Mouse (Mus musculus) embryonic facial prominence, embryonic 12.5 days (tissue): ENCODE measurements around the gene Pde6g. TPM values are rescaled to one million over a fixed set of nuclear protein-coding genes. Genes with fewer than 3 reads are reported as not detected.

Experiments used
- ATAC-seq: fragments of 200-750 bp; cut with Nextera tagmentation; 2 replicates; pipeline ENCODE4 v1.8.0; 2017; ENCODE audit not compliant: insufficient number of reproducible peaks, insufficient read depth, low FRiP score, low TSS enrichment
- H3K27ac ChIP-seq: fragments of 300-500 bp; sonication (generic); 2 replicates; pipeline ENCODE4 v1.5.1; 2016; ENCODE audit warnings: mild to moderate bottlenecking
- H3K27me3 ChIP-seq: fragments of 300-500 bp; sonication (generic); 2 replicates; pipeline ENCODE4 v1.6.1; 2016; ENCODE audit warnings: mild to moderate bottlenecking, moderate library complexity
- H3K36me3 ChIP-seq: fragments of 300-500 bp; sonication (generic); 2 replicates; pipeline ENCODE4 v1.6.1; 2016; ENCODE audit warnings: mild to moderate bottlenecking
- H3K4me1 ChIP-seq: fragments of 300-500 bp; sonication (generic); 2 replicates; pipeline ENCODE4 v1.6.1; 2016
- H3K4me2 ChIP-seq: fragments of 300-500 bp; sonication (generic); replicated peaks from 2 replicates; pipeline ENCODE4 v1.6.1; 2016; ENCODE audit warnings: mild to moderate bottlenecking, moderate library complexity
- H3K4me3 ChIP-seq: fragments of 300-500 bp; sonication (generic); 2 replicates; pipeline ENCODE4 v1.5.1; 2016; ENCODE audit warnings: mild to moderate bottlenecking
- H3K9ac ChIP-seq: fragments of 300-500 bp; sonication (generic); 2 replicates; pipeline ENCODE4 v1.6.1; 2016; ENCODE audit warnings: mild to moderate bottlenecking, moderate library complexity
- H3K9me3 ChIP-seq: fragments of 300-500 bp; sonication (generic); 2 replicates; pipeline ENCODE4 v1.6.1; 2016; ENCODE audit warnings: mild to moderate bottlenecking, moderate library complexity
- WGBS: fragments of 180-500 bp; shearing (Covaris S2); methylation state at CpG from one replicate; pipeline ENCODE4 v1.1.7; 2016; 5-methylcytosine and 5-hydroxymethylcytosine counted together
- polyA plus RNA-seq: library from polyadenylated mRNA; unstranded; fragments of >200 nt; fragmentation: Nextera tagmentation; extraction: Ambion mirVana; gene quantifications from 2 replicates; pipeline ENCODE4 v1.2.1, GENCODE M21; 2016

Gene Pde6g
- polyA plus RNA-seq, 1 experiment from 2014 or later = 0.28 TPM

- H3K27ac ChIP-seq = no peak overlapping the region
- H3K9ac ChIP-seq = no peak overlapping the region
- no peaks in the 10 kb centered on the region for H3K27me3 ChIP-seq
- H3K36me3 ChIP-seq = peaks cover 94% of the 10 kb centered on the region
- H3K9me3 ChIP-seq = no peaks in the 10 kb centered on the region
- WGBS = 83% methylated on average over 1 of the region's 1 CpGs
- no peak for ATAC-seq
- no peak overlapping the region for H3K4me3 ChIP-seq
- H3K4me1 ChIP-seq = no peaks in the 10 kb centered on the region
- no peak overlapping the region for H3K4me2 ChIP-seq
Measured at GRCm38 (mm10) chr11:120406445-120406844, 46.9 kb downstream of the Pde6g start.

GRCm38 (mm10) chr11:120405867-120406266 lies 47.4 kb downstream of the Pde6g start:
- peaks cover 94% of the 10 kb centered on the region for H3K36me3 ChIP-seq

DNA sequence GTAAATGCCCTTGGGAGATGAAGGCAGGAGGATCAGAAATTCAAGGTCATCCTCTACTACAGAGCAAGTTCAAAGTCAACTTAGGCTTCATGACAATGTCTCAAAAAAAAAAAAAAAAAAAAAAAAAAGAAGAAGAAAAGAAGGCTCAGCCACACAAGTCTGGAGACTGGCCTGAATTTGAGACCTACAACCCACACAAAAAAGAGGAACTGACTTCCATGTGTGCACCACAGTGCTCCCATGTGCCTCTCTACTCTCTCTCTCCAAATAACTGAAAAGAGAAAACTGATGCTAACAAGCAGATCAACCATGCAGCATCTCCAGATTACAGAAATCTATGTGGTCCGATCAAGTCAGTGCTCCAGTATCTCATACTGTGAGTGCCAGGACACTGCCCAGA lies 48.5 kb downstream of the Pde6g start:
- no peaks in the 10 kb centered on the region for H3K27me3 ChIP-seq
- H3K4me3 ChIP-seq = no peak overlapping the region
- no peak overlapping the region for H3K4me2 ChIP-seq
- no peak overlapping the region for H3K9ac ChIP-seq
- ATAC-seq = no peak
- WGBS = 93% methylated on average over 1 of the region's 1 CpGs
- H3K4me1 ChIP-seq = no peaks in the 10 kb centered on the region
- H3K27ac ChIP-seq = no peak overlapping the region
- H3K9me3 ChIP-seq = no peaks in the 10 kb centered on the region
- H3K36me3 ChIP-seq = peaks cover 94% of the 10 kb centered on the region

More at GRCm38 (mm10) chr11:120405867-120406266, 47.4 kb downstream of the Pde6g start:
- Histone ChIP-seq H3K4me2 (no peak overlapping the region), H3K9me3 (no peaks in the 10 kb centered on the region), H3K4me3 (no peak overlapping the region), H3K27ac (no peak overlapping the region), H3K27me3 (no peaks in the 10 kb centered on the region), H3K4me1 (no peaks in the 10 kb centered on the region), H3K9ac (no peak overlapping the region)
- WGBS = 92% methylated on average over 3 of the region's 3 CpGs
- ATAC-seq = no peak

DNA sequence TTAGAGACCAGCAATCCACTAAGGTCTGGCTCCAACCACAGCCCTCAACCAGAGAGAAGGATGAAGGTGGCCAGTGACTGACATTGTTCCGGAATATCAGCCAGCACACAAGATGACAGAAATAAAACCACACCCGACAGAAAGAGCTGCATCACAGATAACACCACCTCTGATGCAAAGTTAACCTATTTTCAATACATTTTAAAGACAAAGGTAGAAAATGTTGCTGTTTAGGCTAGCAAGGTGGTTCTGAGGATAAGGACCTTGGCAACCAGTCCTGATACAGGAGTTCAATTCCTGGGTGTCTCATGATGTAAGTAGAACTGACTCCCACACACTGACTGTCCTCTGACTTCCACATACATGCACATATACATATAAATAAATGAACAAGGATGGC lies 54.0 kb downstream of the Pde6g start:
- H3K27me3 ChIP-seq = no peaks in the 10 kb centered on the region
- 90% methylated on average over 2 of the region's 2 CpGs for WGBS
- H3K9me3 ChIP-seq = no peaks in the 10 kb centered on the region
- H3K4me1 ChIP-seq = no peaks in the 10 kb centered on the region
- no peak overlapping the region for H3K4me2 ChIP-seq
- ATAC-seq = no peak
- peaks cover 72% of the 10 kb centered on the region for H3K36me3 ChIP-seq
- H3K9ac ChIP-seq = no peak overlapping the region
- H3K27ac ChIP-seq = no peak overlapping the region
- no peak overlapping the region for H3K4me3 ChIP-seq

Other genes with a start within 250 kb of the Pde6g start
- gene Bahcc1, start 220.6 kb downstream of the Pde6g start, polyA plus RNA-seq = 16.8 and 18.8 TPM in 2 replicates
- gene Actg1, start 105.0 kb downstream of the Pde6g start, polyA plus RNA-seq = 3,148 and 3,183 TPM in 2 replicates
- 0.61 and 0.78 TPM in 2 replicates for gene Fscn2, start 92.0 kb downstream of the Pde6g start, polyA plus RNA-seq
- gene Faap100, start 74.7 kb downstream of the Pde6g start, polyA plus RNA-seq = 44.6 and 48.3 TPM in 2 replicates
- 48.8 and 52.9 TPM in 2 replicates for gene Nploc4, start 15.8 kb downstream of the Pde6g start, polyA plus RNA-seq
- gene Tspan10, start 10.9 kb downstream of the Pde6g start, polyA plus RNA-seq = 2.1 and 3.6 TPM in 2 replicates
- gene Oxld1, start 4.6 kb upstream of the Pde6g start, polyA plus RNA-seq = 11.2 and 12.0 TPM in 2 replicates
- 41.8 and 42.2 TPM in 2 replicates for gene Ccdc137, start 4.6 kb upstream of the Pde6g start, polyA plus RNA-seq
- gene Arl16, start 14.1 kb upstream of the Pde6g start, polyA plus RNA-seq = 62.9 and 64.2 TPM in 2 replicates
- gene Mrpl12, start 31.1 kb upstream of the Pde6g start, polyA plus RNA-seq = 126 and 128 TPM in 2 replicates
- 52.6 and 57.4 TPM in 2 replicates for gene Slc25a10, start 38.3 kb upstream of the Pde6g start, polyA plus RNA-seq
- 1.7 and 2.1 TPM in 2 replicates for gene Gcgr, start 77.2 kb upstream of the Pde6g start, polyA plus RNA-seq
- gene Mcrip1, start 96.2 kb upstream of the Pde6g start, polyA plus RNA-seq = 234 and 242 TPM in 2 replicates
- gene Ppp1r27, start 97.6 kb upstream of the Pde6g start, polyA plus RNA-seq = 0.36 TPM in 1 of 2 replicates, not detected in the other
- 622 and 637 TPM in 2 replicates for gene P4hb, start 119.8 kb upstream of the Pde6g start, polyA plus RNA-seq
- gene Arhgdia, start 128.1 kb upstream of the Pde6g start, polyA plus RNA-seq = 561 and 568 TPM in 2 replicates
- gene Alyref, start 144.9 kb upstream of the Pde6g start, polyA plus RNA-seq = 683 and 688 TPM in 2 replicates
- gene Anapc11, start 144.9 kb upstream of the Pde6g start, polyA plus RNA-seq = 191 and 198 TPM in 2 replicates
- 0.99 TPM in 1 of 2 replicates, not detected in the other for gene Npb, start 155.0 kb upstream of the Pde6g start, polyA plus RNA-seq
- gene Pcyt2, start 164.4 kb upstream of the Pde6g start, polyA plus RNA-seq = 143 and 147 TPM in 2 replicates
- 29.7 and 30.4 TPM in 2 replicates for gene Sirt7, start 171.7 kb upstream of the Pde6g start, polyA plus RNA-seq
- 33.6 and 34.8 TPM in 2 replicates for gene Mafg, start 180.1 kb upstream of the Pde6g start, polyA plus RNA-seq
- 25.3 and 26.5 TPM in 2 replicates for gene Pycr1, start 190.3 kb upstream of the Pde6g start, polyA plus RNA-seq
- gene Myadml2, start 194.7 kb upstream of the Pde6g start, polyA plus RNA-seq = 0.47 TPM in 1 of 2 replicates, not detected in the other
- gene Notum, start 207.7 kb upstream of the Pde6g start, polyA plus RNA-seq = 5.1 and 6.3 TPM in 2 replicates
- gene Aspscr1, start 219.5 kb upstream of the Pde6g start, polyA plus RNA-seq = 131 and 139 TPM in 2 replicates